Mouse (Mus musculus): Measurements from ENCODE around the gene Itga6.
A peak's percentile ranks its signal among the peaks of the same experiment; 100 is the strongest.

Itga6 gene

GRCm38 (mm10) chr2:71805120-71805519 is 59.7 kb downstream of the Itga6 start:
- no peak for DNase-seq (ENCODE audit: low spot score)

- no peak for DNase-seq (ENCODE audit: low spot score)
Observed at GRCm38 (mm10) chr2:71805611-71806567, 60.5 kb downstream of the Itga6 start.

- no peak for DNase-seq (ENCODE audit: low spot score)
Observed at GRCm38 (mm10) chr2:71809289-71809860, 64.0 kb downstream of the Itga6 start.

GRCm38 (mm10) chr2:71810010-71810409 is 64.6 kb downstream of the Itga6 start:
- no peak for DNase-seq (ENCODE audit: low spot score)

- no peak for DNase-seq (ENCODE audit: low spot score)
Observed at GRCm38 (mm10) chr2:71810906-71811305, 65.5 kb downstream of the Itga6 start.

- DNase-seq (ENCODE audit: low spot score) = peak; percentile 62
Observed at GRCm38 (mm10) chr2:71812221-71813021, 67.0 kb downstream of the Itga6 start.

GRCm38 (mm10) chr2:71813022-71813358 is 67.6 kb downstream of the Itga6 start:
- DNase-seq (ENCODE audit: low spot score) = no peak

- DNase-seq (ENCODE audit: low spot score) = no peak
Observed at GRCm38 (mm10) chr2:71813371-71813770, 68.0 kb downstream of the Itga6 start.

GRCm38 (mm10) chr2:71814016-71814415 is 68.6 kb downstream of the Itga6 start:
- no peak for DNase-seq (ENCODE audit: low spot score)

GRCm38 (mm10) chr2:71815279-71815678 is 69.9 kb downstream of the Itga6 start:
- DNase-seq (ENCODE audit: low spot score) = peak; percentile 68

GRCm38 (mm10) chr2:71816391-71817041 is 71.1 kb downstream of the Itga6 start:
- DNase-seq (ENCODE audit: low spot score) = no peak

- DNase-seq (ENCODE audit: low spot score) = no peak
Observed at GRCm38 (mm10) chr2:71824146-71824545, 78.7 kb downstream of the Itga6 start.

GRCm38 (mm10) chr2:71827711-71828110 is 82.3 kb downstream of the Itga6 start:
- no peak for DNase-seq (ENCODE audit: low spot score)

- DNase-seq (ENCODE audit: low spot score) = no peak
Observed at GRCm38 (mm10) chr2:71828928-71829327, 83.5 kb downstream of the Itga6 start.

- no peak for DNase-seq (ENCODE audit: low spot score)
Observed at GRCm38 (mm10) chr2:71833626-71834025, 88.2 kb downstream of the Itga6 start.

- no peak for DNase-seq (ENCODE audit: low spot score)
Observed at GRCm38 (mm10) chr2:71834371-71834770, 89.0 kb downstream of the Itga6 start.

GRCm38 (mm10) chr2:71835556-71835955 is 90.1 kb downstream of the Itga6 start:
- no peak for DNase-seq (ENCODE audit: low spot score)

GRCm38 (mm10) chr2:71836232-71836631 is 90.8 kb downstream of the Itga6 start:
- no peak for DNase-seq (ENCODE audit: low spot score)

- no peak for DNase-seq (ENCODE audit: low spot score)
Observed at GRCm38 (mm10) chr2:71837261-71837660, 91.8 kb downstream of the Itga6 start.

- DNase-seq (ENCODE audit: low spot score) = peak; percentile 40
Observed at GRCm38 (mm10) chr2:71837791-71838190, 92.4 kb downstream of the Itga6 start.

- no peak for DNase-seq (ENCODE audit: low spot score)
Observed at GRCm38 (mm10) chr2:71843316-71843715, 97.9 kb downstream of the Itga6 start.

GRCm38 (mm10) chr2:71844906-71845305 is 99.5 kb downstream of the Itga6 start:
- DNase-seq (ENCODE audit: low spot score) = no peak

Data from yolk sac, embryonic 10.5 days (tissue).